Mouse (Mus musculus) hindbrain, embryonic 12.5 days (tissue): ENCODE data around the gene Hoxd4. TPM values are rescaled to one million over a fixed set of nuclear protein-coding genes. Genes with fewer than 3 reads are reported as not detected.

ENCODE experiments used
- ATAC-seq: fragments of 200-750 bp; cut with Nextera tagmentation; 2 replicates; pipeline ENCODE4 v1.8.0; 2017; ENCODE audit warnings: moderate TSS enrichment; ENCODE audit not compliant: low FRiP score
- H3K27ac ChIP-seq: fragments of 300-500 bp; sonication (generic); 2 replicates; pipeline ENCODE4 v1.5.1; 2016; ENCODE audit warnings: mild to moderate bottlenecking
- H3K27me3 ChIP-seq: fragments of 300-500 bp; sonication (generic); 2 replicates; pipeline ENCODE4 v1.6.1; 2016; ENCODE audit warnings: mild to moderate bottlenecking
- H3K36me3 ChIP-seq: fragments of 300-500 bp; sonication (generic); 2 replicates; pipeline ENCODE4 v1.6.1; 2016; ENCODE audit warnings: mild to moderate bottlenecking
- H3K4me1 ChIP-seq: fragments of 300-500 bp; sonication (generic); 2 replicates; pipeline ENCODE4 v1.6.1; 2016
- H3K4me2 ChIP-seq: fragments of 300-500 bp; sonication (generic); replicated peaks from 2 replicates; pipeline ENCODE4 v1.6.1; 2016; ENCODE audit warnings: mild to moderate bottlenecking
- H3K4me3 ChIP-seq: fragments of 300-500 bp; sonication (generic); 2 replicates; pipeline ENCODE4 v1.5.1; 2016; ENCODE audit warnings: mild to moderate bottlenecking
- H3K9ac ChIP-seq: fragments of 300-500 bp; sonication (generic); 2 replicates; pipeline ENCODE4 v1.6.1; 2016; ENCODE audit warnings: mild to moderate bottlenecking, moderate library complexity
- H3K9me3 ChIP-seq: fragments of 300-500 bp; sonication (generic); replicated peaks from 2 replicates; pipeline ENCODE4 v1.6.1; 2016; ENCODE audit warnings: mild to moderate bottlenecking
- WGBS: fragments of 180-500 bp; shearing (Covaris S2); methylation state at CpG from one replicate; pipeline ENCODE4 v1.1.7; 2016; 5-methylcytosine and 5-hydroxymethylcytosine counted together
- microRNA counts: library from miRNA; unstranded; fragments of <30 nt; microRNA quantifications from one replicate; lab custom pipeline; 2017
- microRNA-seq: library from miRNA; unstranded; fragments of <30 nt; microRNA quantifications from one replicate; pipeline ENCODE4, GENCODE M21; 2017
- polyA plus RNA-seq: library from polyadenylated mRNA; unstranded; fragments of >200 nt; fragmentation: Nextera tagmentation; extraction: Ambion mirVana; gene quantifications from 2 replicates; pipeline ENCODE4 v1.2.1, GENCODE M21; 2016

Hoxd4 gene
- polyA plus RNA-seq, 1 experiment from 2014 or later, result 3.6 TPM

GRCm38 (mm10) chr2:74774359-74774758 is 62.6 kb downstream of the Hoxd4 start:
- H3K27ac ChIP-seq, result no peak overlapping the region
- no peaks in the 10 kb centered on the region for H3K9me3 ChIP-seq
- no peak for ATAC-seq
- no peak overlapping the region for H3K9ac ChIP-seq
- no peaks in the 10 kb centered on the region for H3K36me3 ChIP-seq
- no peak overlapping the region for H3K4me3 ChIP-seq
- H3K4me2 ChIP-seq, result no peak overlapping the region
- 93% methylated on average over 2 of the region's 2 CpGs for WGBS
- H3K4me1 ChIP-seq, result no peaks in the 10 kb centered on the region
- H3K27me3 ChIP-seq, result peaks cover 3% of the 10 kb centered on the region; the same call in 1 of the 2 replicates

- no peak overlapping the region for H3K4me3 ChIP-seq
- no peaks in the 10 kb centered on the region; the same call in 1 of the 2 replicates for H3K27me3 ChIP-seq
- no peak overlapping the region for H3K27ac ChIP-seq
- H3K36me3 ChIP-seq, result no peaks in the 10 kb centered on the region
- no peaks in the 10 kb centered on the region for H3K9me3 ChIP-seq
- no peak overlapping the region for H3K9ac ChIP-seq
- WGBS, result 68% methylated on average over 13 of the region's 13 CpGs
- no peak overlapping the region for H3K4me2 ChIP-seq
- no peak for ATAC-seq
- H3K4me1 ChIP-seq, result no peaks in the 10 kb centered on the region
Observed at GRCm38 (mm10) chr2:74777536-74778275, 66.0 kb downstream of the Hoxd4 start.

MicroRNAs within 50 kb of the gene (microRNA counts, 519-probe panel; counts per million panel counts)
- microRNA mmu-miR-10b (lab: Ali Mortazavi, UCI), result 4,735 counts per million, percentile 88 among the panel's probes with 10 or more counts

Small RNAs within 50 kb of the gene (microRNA-seq; reads per million reads assigned to microRNA genes)
- gene Gm44463 (not detected), gene Mir10b (15,548 reads per million, percentile 97 among the genes with 10 or more reads in this experiment)

Other genes starting within 250 kb of the Hoxd4 start
- gene Lnpk, start 132.5 kb upstream of the Hoxd4 start, polyA plus RNA-seq, result 57.8 and 61.1 TPM in 2 replicates
- 2.7 and 3.2 TPM in 2 replicates for gene Evx2, start 52.4 kb upstream of the Hoxd4 start, polyA plus RNA-seq
- not detected in 2 replicates for gene Hoxd13, start 43.6 kb upstream of the Hoxd4 start, polyA plus RNA-seq
- not detected in 2 replicates for gene Hoxd12, start 36.9 kb upstream of the Hoxd4 start, polyA plus RNA-seq
- not detected in 2 replicates for gene Hoxd11, start 32.4 kb upstream of the Hoxd4 start, polyA plus RNA-seq
- not detected in 2 replicates for gene Hoxd10, start 20.0 kb upstream of the Hoxd4 start, polyA plus RNA-seq
- gene Hoxd9, start 14.2 kb upstream of the Hoxd4 start, polyA plus RNA-seq, result 0.10 TPM in 1 of 2 replicates, not detected in the other
- 0.14 and 0.46 TPM in 2 replicates for gene Hoxd8, start 7.3 kb upstream of the Hoxd4 start, polyA plus RNA-seq
- gene Hoxd3, start within 50 bp of the Hoxd4 start, polyA plus RNA-seq, result 69.6 and 83.5 TPM in 2 replicates
- gene Gm28230, start 14.8 kb downstream of the Hoxd4 start, polyA plus RNA-seq, result 0.66 and 1.1 TPM in 2 replicates
- gene Hoxd1, start 51.1 kb downstream of the Hoxd4 start, polyA plus RNA-seq, result 2.5 and 3.3 TPM in 2 replicates
- gene Mtx2, start 113.9 kb downstream of the Hoxd4 start, polyA plus RNA-seq, result 131 TPM in 2 replicates